Mouse (Mus musculus) intestine, embryonic 15.5 days (tissue): ENCODE results near the gene 1110008P14Rik. TPM values are rescaled to one million over a fixed set of nuclear protein-coding genes. Genes with fewer than 3 reads are reported as not detected.

Experiments used
- ATAC-seq: fragments of 200-750 bp; cut with Nextera tagmentation; 2 replicates; pipeline ENCODE4 v1.8.0; 2017; ENCODE audit warnings: moderate TSS enrichment, moderate library complexity
- H3K27ac ChIP-seq: fragments of 300-500 bp; sonication (generic); 2 replicates; pipeline ENCODE4 v1.5.1; 2015; ENCODE audit warnings: mild to moderate bottlenecking, inconsistent platforms
- H3K27me3 ChIP-seq: fragments of 300-500 bp; sonication (generic); replicated peaks from 2 replicates; pipeline ENCODE4 v1.6.1; 2015; ENCODE audit warnings: inconsistent platforms
- H3K36me3 ChIP-seq: fragments of 300-500 bp; sonication (generic); 2 replicates; pipeline ENCODE4 v1.6.1; 2015; ENCODE audit warnings: inconsistent platforms
- H3K4me1 ChIP-seq: fragments of 300-500 bp; sonication (generic); replicated peaks from 2 replicates; pipeline ENCODE4 v1.6.1; 2015; ENCODE audit warnings: inconsistent platforms
- H3K4me2 ChIP-seq: fragments of 300-500 bp; sonication (generic); replicated peaks from 2 replicates; pipeline ENCODE4 v1.6.1; 2015; ENCODE audit warnings: mild to moderate bottlenecking, inconsistent platforms
- H3K4me3 ChIP-seq: fragments of 300-500 bp; sonication (generic); replicated peaks from 2 replicates; pipeline ENCODE4 v1.5.1; 2015; ENCODE audit warnings: inconsistent platforms
- H3K9ac ChIP-seq: fragments of 300-500 bp; sonication (generic); 2 replicates; pipeline ENCODE4 v1.6.1; 2015; ENCODE audit warnings: inconsistent platforms
- H3K9me3 ChIP-seq: fragments of 300-500 bp; sonication (generic); 2 replicates; pipeline ENCODE4 v1.6.1; 2016; ENCODE audit warnings: inconsistent platforms
- WGBS: fragments of 180-500 bp; shearing (Covaris S2); methylation state at CpG from one replicate; pipeline ENCODE4 v1.1.7; 2015; 5-methylcytosine and 5-hydroxymethylcytosine counted together
- polyA plus RNA-seq: library from polyadenylated mRNA; unstranded; fragments of >200 nt; fragmentation: Nextera tagmentation; extraction: Ambion mirVana; gene quantifications from 2 replicates; pipeline ENCODE4 v1.2.1, GENCODE M21; 2015

1110008P14Rik gene
- polyA plus RNA-seq, 1 experiment from 2014 or later, result 38.6 TPM

GRCm38 (mm10) chr2:32328911-32329460 is 52.8 kb downstream of the 1110008P14Rik start:
- no peaks in the 10 kb centered on the region; the same call in 1 of the 2 replicates for H3K36me3 ChIP-seq
- H3K4me3 ChIP-seq, result no peak overlapping the region
- no peak for ATAC-seq
- H3K9ac ChIP-seq, result no peak overlapping the region
- H3K27ac ChIP-seq, result no peak overlapping the region; the same call in 1 of the 2 replicates
- H3K4me1 ChIP-seq, result peaks cover 12% of the 10 kb centered on the region; the same call in 1 of the 2 replicates
- WGBS, result 33% methylated on average over 13 of the region's 13 CpGs
- no peaks in the 10 kb centered on the region for H3K27me3 ChIP-seq
- no peaks in the 10 kb centered on the region for H3K9me3 ChIP-seq
- H3K4me2 ChIP-seq, result no peak overlapping the region

- Histone ChIP-seq H3K9me3 (no peaks in the 10 kb centered on the region), H3K27ac (no peak overlapping the region), H3K4me2 (no peak overlapping the region), H3K9ac (no peak overlapping the region), H3K4me1 (peaks cover 14% of the 10 kb centered on the region; the same call in 1 of the 2 replicates), H3K36me3 (no peaks in the 10 kb centered on the region), H3K4me3 (no peak overlapping the region), H3K27me3 (0 out of 2 replicates have a peak, but pooled peaks cover 2% of the 10 kb centered on the region)
- 49% methylated on average over 4 of the region's 4 CpGs for WGBS
- no peak for ATAC-seq
Observed at GRCm38 (mm10) chr2:32327200-32327599, 54.5 kb downstream of the 1110008P14Rik start.

Other genes starting within 250 kb of the 1110008P14Rik start
- 32.5 and 36.1 TPM in 2 replicates for gene Prrc2b, start 230.9 kb downstream of the 1110008P14Rik start, polyA plus RNA-seq
- gene Pomt1, start 145.3 kb downstream of the 1110008P14Rik start, polyA plus RNA-seq, result 26.0 and 26.8 TPM in 2 replicates
- 64.7 and 69.0 TPM in 2 replicates for gene Uck1, start 121.8 kb downstream of the 1110008P14Rik start, polyA plus RNA-seq
- 19.7 and 20.5 TPM in 2 replicates for gene Golga2, start 94.6 kb downstream of the 1110008P14Rik start, polyA plus RNA-seq
- 387 and 409 TPM in 2 replicates for gene Swi5, start 93.9 kb downstream of the 1110008P14Rik start, polyA plus RNA-seq
- gene Ciz1, start 29.6 kb downstream of the 1110008P14Rik start, polyA plus RNA-seq, result 38.9 and 39.8 TPM in 2 replicates
- 12.2 and 16.4 TPM in 2 replicates for gene Dnm1, start 28.6 kb downstream of the 1110008P14Rik start, polyA plus RNA-seq
- gene Lcn2, start 6.3 kb upstream of the 1110008P14Rik start, polyA plus RNA-seq, result 1.8 and 4.7 TPM in 2 replicates
- gene Ptges2, start 14.0 kb upstream of the 1110008P14Rik start, polyA plus RNA-seq, result 43.5 and 48.2 TPM in 2 replicates
- 4.7 and 5.0 TPM in 2 replicates for gene Naif1, start 68.5 kb upstream of the 1110008P14Rik start, polyA plus RNA-seq
- gene Slc25a25, start 69.5 kb upstream of the 1110008P14Rik start, polyA plus RNA-seq, result 20.0 and 20.1 TPM in 2 replicates
- gene Fam102a, start 153.4 kb upstream of the 1110008P14Rik start, polyA plus RNA-seq, result 9.7 and 9.8 TPM in 2 replicates
- gene Dpm2, start 188.9 kb upstream of the 1110008P14Rik start, polyA plus RNA-seq, result 115 and 121 TPM in 2 replicates
- 0.56 and 0.69 TPM in 2 replicates for gene Pip5kl1, start 192.9 kb upstream of the 1110008P14Rik start, polyA plus RNA-seq
- gene 9430097D07Rik, start 193.7 kb upstream of the 1110008P14Rik start, polyA plus RNA-seq, result not detected in 2 replicates
- gene St6galnac4, start 205.2 kb upstream of the 1110008P14Rik start, polyA plus RNA-seq, result 16.4 and 18.8 TPM in 2 replicates
- 14.0 and 15.7 TPM in 2 replicates for gene St6galnac6, start 217.8 kb upstream of the 1110008P14Rik start, polyA plus RNA-seq
- 19.2 and 19.6 TPM in 2 replicates for gene Ak1, start 239.8 kb upstream of the 1110008P14Rik start, polyA plus RNA-seq